Mouse (Mus musculus) megakaryocyte-erythroid progenitor cell, adult 5 weeks (primary cell): ENCODE data around the gene Dnajb14. TPM values are rescaled to one million over a fixed set of nuclear protein-coding genes. Genes with fewer than 3 reads are reported as not detected.

Experiments used
- polyA plus RNA-seq: library from polyadenylated mRNA; stranded (reverse); fragments of >175 nt; gene quantifications from 2 replicates; pipeline ENCODE4 v1.2.3, GENCODE M21; 2012

Gene Dnajb14
- 1.4 and 1.6 TPM in 2 replicates for polyA plus RNA-seq

GRCm38 (mm10) chr3:137867437-137868093 is at the start of gene Dnajb14:
Gene Dnajb14, plus strand, starts transcription at chr3:137867675.

GRCm38 (mm10) chr3:137864124-137864987 is 3.1 kb upstream of the Dnajb14 start, which contains the start of gene H2afz:
Gene H2afz, plus strand, starts transcription at chr3:137864487.

GRCm38 (mm10) chr3:137918172-137918931 is 50.9 kb downstream of the Dnajb14 start, which contains the start of gene Lamtor3:
Gene Lamtor3, plus strand, starts transcription at chr3:137918506.

Other genes starting within 250 kb of the Dnajb14 start
- 0.05 TPM in 1 of 2 replicates, not detected in the other for gene Ddit4l, start 246.1 kb upstream of the Dnajb14 start, polyA plus RNA-seq
- gene Gm21962, start 196.2 kb upstream of the Dnajb14 start, polyA plus RNA-seq, result not detected in 2 replicates
- gene H2afz, start 3.2 kb upstream of the Dnajb14 start, polyA plus RNA-seq, result 2,416 and 2,588 TPM in 2 replicates
- 18.2 and 19.3 TPM in 2 replicates for gene Lamtor3, start 50.8 kb downstream of the Dnajb14 start, polyA plus RNA-seq
- 18.8 and 31.8 TPM in 2 replicates for gene Dapp1, start 113.9 kb downstream of the Dnajb14 start, polyA plus RNA-seq
- gene 1110002E22Rik, start 197.4 kb downstream of the Dnajb14 start, polyA plus RNA-seq, result 0.03 and 0.05 TPM in 2 replicates
- gene Gm5105, start 199.7 kb downstream of the Dnajb14 start, polyA plus RNA-seq, result not detected in 2 replicates